Mouse (Mus musculus): ENCODE measurements around the gene Cox14.

The Cox14 gene

GRCm38 (mm10) chr15:99708176-99708575 is 17.2 kb upstream of the Cox14 start:
- DNase-seq (ENCODE audit: low spot score in 2 of 2), result no peak

- no peak for DNase-seq (ENCODE audit: low spot score in 2 of 2)
Observed at GRCm38 (mm10) chr15:99710221-99711190, 14.9 kb upstream of the Cox14 start.

GRCm38 (mm10) chr15:99711491-99711890 is 13.9 kb upstream of the Cox14 start:
- no peak for DNase-seq (ENCODE audit: low spot score in 2 of 2)

DNA sequence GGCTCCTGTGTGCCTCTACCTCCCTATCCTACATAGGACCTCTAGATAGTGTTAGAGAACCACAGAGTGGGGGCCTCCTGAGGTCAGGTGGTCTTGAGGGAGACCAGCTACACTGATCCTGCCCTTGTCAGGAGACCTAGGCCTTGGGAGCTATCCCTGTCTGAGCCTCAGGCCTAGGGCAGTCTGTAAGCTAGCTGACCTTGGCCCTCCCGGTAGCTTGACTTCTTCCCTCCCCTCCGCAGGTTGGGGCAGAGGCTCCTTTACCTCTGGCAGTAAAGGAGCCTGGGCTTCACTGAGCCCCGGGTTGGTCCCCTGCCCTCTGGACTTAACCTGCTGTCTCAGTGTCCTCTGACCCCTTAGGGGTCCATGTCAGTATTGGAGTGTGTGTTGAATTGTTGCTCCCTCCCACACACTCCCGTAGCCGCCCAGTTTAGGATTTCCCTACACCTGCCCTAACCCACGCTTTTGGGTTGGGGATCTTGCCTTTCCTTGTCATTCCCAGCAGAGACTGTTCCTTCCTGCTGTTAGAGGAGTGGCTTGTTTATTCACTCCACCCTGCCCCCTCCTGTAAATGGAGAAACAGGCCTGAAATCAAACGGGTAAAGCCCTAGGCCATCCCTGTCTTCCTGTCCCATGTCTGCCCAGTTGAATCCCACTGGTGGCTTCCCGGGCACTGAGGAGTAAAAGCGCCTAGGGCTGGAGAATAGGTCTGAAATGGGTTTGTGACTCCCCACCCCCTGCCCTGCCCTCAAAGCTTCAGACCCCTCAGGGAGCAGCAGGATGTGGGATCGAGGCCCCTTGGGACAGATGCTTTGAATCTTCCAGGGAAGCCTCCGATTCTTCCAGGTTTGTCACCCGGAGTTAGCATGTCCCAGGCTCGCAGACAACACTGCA is 12.5 kb upstream of the Cox14 start:
- no peak for DNase-seq (ENCODE audit: low spot score in 2 of 2)

GRCm38 (mm10) chr15:99713569-99713968 is 11.8 kb upstream of the Cox14 start:
- no peak for DNase-seq (ENCODE audit: low spot score in 2 of 2)

- no peak for DNase-seq (ENCODE audit: low spot score in 2 of 2)
Observed at GRCm38 (mm10) chr15:99714206-99714605, 11.2 kb upstream of the Cox14 start.

- DNase-seq (ENCODE audit: low spot score in 2 of 2), result peak; percentile 62 to 81
Observed at GRCm38 (mm10) chr15:99714858-99715257, 10.6 kb upstream of the Cox14 start.

DNA sequence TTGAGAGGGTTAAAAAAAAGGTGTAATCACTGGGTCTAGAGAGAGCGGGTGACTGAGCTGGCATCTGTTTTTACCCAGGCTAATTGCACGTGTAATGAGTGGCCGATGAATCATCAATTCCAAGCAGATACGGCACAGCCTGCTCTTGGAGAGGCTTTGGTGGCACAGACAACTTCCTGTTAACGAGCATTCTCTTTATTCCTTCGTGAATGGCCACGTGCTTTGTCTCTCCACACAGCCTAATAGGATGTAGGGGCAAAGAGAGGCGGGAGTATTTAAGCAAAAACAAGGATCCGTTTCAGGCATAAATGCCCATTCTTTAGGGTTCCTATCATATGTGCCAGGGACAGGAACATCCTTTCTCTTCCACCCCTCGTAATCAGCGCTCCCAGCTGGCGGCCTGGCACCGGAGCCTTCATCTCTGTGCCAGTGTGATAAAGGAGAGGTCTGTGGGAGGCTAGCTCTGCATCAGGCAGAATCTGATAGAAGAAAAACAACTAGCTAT is 10.0 kb upstream of the Cox14 start:
- DNase-seq (ENCODE audit: low spot score in 2 of 2), result no peak

GRCm38 (mm10) chr15:99715982-99716746 is 9.3 kb upstream of the Cox14 start:
- DNase-seq (ENCODE audit: low spot score in 2 of 2), result no peak

DNA sequence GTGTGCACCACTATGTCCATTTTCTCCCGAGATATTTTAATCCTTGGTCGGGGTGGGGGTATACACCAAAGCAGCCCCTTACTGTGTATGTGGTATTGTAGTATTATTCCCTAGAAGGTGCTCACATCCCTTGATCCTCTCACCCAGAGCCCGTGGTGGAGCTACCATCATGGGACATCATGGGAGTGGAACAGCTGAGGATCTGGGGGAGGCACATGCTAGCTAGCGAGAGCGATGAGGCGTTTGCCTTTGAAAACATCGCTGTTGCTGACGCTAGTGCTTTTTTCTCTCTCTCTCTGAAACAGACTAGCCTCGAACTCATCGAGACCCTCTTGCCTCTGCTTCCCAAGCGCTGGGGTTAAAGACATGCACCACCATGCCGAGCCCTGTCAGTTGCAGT is 8.6 kb upstream of the Cox14 start:
- no peak for DNase-seq (ENCODE audit: low spot score in 2 of 2)

- DNase-seq (ENCODE audit: low spot score in 2 of 2), result no peak
Observed at GRCm38 (mm10) chr15:99717386-99718334, 7.8 kb upstream of the Cox14 start, which contains the start of gene Gpd1. TSS of gene Gpd1 (plus strand) at chr15:99717515.

GRCm38 (mm10) chr15:99718461-99719021 is 6.9 kb upstream of the Cox14 start:
- no peak for DNase-seq (ENCODE audit: low spot score in 2 of 2)

DNA sequence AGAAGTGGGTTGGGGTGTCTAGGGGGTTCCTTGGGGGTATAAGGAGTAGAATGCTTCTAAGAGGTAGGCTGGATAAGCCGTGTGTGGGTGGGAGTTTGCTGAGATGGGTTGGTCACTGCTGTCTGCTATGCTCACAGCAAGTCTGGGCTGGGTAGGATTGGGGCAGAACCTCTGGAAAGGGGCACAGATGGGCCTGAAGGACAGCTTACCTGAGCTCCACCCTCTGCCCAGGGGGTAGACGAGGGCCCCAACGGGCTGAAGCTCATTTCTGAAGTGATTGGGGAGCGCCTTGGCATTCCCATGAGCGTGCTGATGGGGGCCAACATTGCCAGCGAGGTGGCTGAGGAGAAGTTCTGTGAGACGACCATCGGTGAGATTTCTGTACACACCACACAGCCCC is 5.6 kb upstream of the Cox14 start:
- DNase-seq (ENCODE audit: low spot score in 2 of 2), result no peak

- DNase-seq (ENCODE audit: low spot score in 2 of 2), result no peak
Observed at GRCm38 (mm10) chr15:99721921-99722743, 3.3 kb upstream of the Cox14 start.

DNA sequence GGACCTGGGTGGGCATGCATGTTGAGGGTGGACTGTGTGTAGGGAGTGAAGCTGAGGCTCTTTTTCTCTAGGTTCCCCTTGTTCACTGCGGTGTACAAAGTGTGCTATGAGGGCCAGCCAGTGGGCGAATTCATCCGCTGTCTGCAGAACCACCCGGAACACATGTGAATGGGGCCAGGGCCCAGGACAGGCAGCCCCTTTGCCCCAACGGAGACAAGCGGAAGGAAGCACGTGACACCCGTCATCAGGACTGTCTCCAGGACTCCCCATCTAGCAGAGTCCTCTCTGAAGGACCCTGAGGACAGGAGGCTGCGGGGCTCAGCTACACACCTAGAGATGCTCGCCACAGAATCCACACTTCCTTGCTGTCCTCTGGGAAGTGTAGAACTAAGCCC is 2.3 kb upstream of the Cox14 start:
- no peak for DNase-seq (ENCODE audit: low spot score in 2 of 2)

- DNase-seq (ENCODE audit: low spot score in 2 of 2), result no peak
Observed at GRCm38 (mm10) chr15:99723515-99724291, 1.7 kb upstream of the Cox14 start.

- DNase-seq (ENCODE audit: low spot score in 2 of 2), result peak in 1 of 2 experiments; percentile 63
Observed at GRCm38 (mm10) chr15:99724292-99725021, 961 bp upstream of the Cox14 start.

GRCm38 (mm10) chr15:99726549-99726948 is 1.1 kb downstream of the Cox14 start:
- DNase-seq (ENCODE audit: low spot score in 2 of 2), result no peak

Data from cerebellum, postnatal 4 days (tissue).